Mouse (Mus musculus) cortical plate, adult 2 months (tissue): ENCODE measurements around the gene Avpr1b. TPM values are rescaled to one million over a fixed set of nuclear protein-coding genes. Genes with fewer than 3 reads are reported as not detected.

ENCODE experiments used
- H3K27ac ChIP-seq: fragments of 200-500 bp; 2 replicates; pipeline ENCODE4 v1.5.1; 2012; ENCODE audit warnings: low read length, control low read depth, inconsistent platforms; ENCODE audit not compliant: insufficient read depth
- H3K4me1 ChIP-seq: fragments of 200-500 bp; 2 replicates; pipeline ENCODE4 v1.6.1; 2011; ENCODE audit warnings: low read length; ENCODE audit not compliant: control insufficient read depth, insufficient read depth
- H3K4me3 ChIP-seq: fragments of 200-500 bp; 2 replicates; pipeline ENCODE4 v1.5.1; 2011; ENCODE audit warnings: mild to moderate bottlenecking, low read length, control low read depth; ENCODE audit not compliant: insufficient read depth
- CTCF ChIP-seq: fragments of 200-500 bp; IDR thresholded peaks from 2 replicates; pipeline ENCODE4 v1.5.1; 2011; ENCODE audit warnings: mild to moderate bottlenecking, control low read depth, low read length; ENCODE audit not compliant: insufficient read depth; ENCODE audit errors: extremely low read depth
- POLR2A ChIP-seq: fragments of 200-500 bp; IDR thresholded peaks from 2 replicates; pipeline ENCODE4 v1.6.1; 2011; ENCODE audit warnings: mild to moderate bottlenecking, low read length, control low read depth; ENCODE audit not compliant: insufficient read depth; ENCODE audit errors: extremely low read depth
- polyA plus RNA-seq: library from polyadenylated mRNA; depleted of rRNA; stranded (reverse); fragments of >200 nt; gene quantifications from 2 replicates; pipeline ENCODE4 v1.2.3, GENCODE M21; 2012; rRNA removed

Gene Avpr1b
- polyA plus RNA-seq, 1 experiment, result not detected

DNA sequence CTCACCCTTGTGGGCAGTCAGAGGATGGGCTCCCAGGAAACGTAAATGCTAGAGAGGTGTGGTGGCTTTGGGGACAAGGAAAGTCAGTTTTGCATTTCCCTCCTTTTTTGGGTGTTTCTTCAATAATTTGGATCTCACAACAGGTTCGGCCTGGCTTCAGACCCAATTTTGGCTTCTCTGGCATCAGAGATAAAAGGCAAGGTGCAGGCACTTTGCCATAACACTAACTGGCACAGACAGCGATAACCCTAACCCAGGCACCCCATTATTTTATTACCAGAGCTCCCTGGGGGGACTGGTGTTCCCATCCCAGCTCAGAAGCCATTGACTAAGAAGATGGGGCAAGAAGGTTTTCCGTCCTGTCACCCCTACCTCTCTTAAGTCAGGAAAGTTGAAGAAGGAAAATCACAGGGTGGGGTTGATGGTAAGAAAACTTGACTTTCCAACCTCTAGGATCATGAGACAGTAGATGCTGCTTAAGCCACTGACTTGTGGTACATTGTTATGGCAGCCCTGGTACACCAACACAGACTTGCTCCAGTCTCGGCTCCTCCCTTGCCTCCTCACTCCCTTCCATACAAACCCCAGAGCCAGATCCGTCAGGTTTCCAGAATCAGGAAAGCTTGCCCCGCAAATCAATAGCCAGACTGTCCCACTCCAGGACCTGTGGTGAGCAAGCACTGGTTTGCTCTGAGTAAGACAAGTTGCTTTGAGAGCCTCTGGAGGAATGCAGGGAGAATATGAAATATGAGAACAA is 61.9 kb downstream of the Avpr1b start:
- Histone ChIP-seq H3K27ac (no peak overlapping the region), H3K4me1 (no peaks in the 10 kb centered on the region), H3K4me3 (no peak overlapping the region)
- no peak for TF ChIP-seq POLR2A
- TF ChIP-seq CTCF, result no peak

Other genes starting within 250 kb of the Avpr1b start
- gene Srgap2, start 71.9 kb upstream of the Avpr1b start, polyA plus RNA-seq, result 41.2 and 42.8 TPM in 2 replicates
- gene Fam72a, start 71.3 kb upstream of the Avpr1b start, polyA plus RNA-seq, result 1.0 and 1.2 TPM in 2 replicates
- not detected in 2 replicates for gene Ctse, start 39.1 kb downstream of the Avpr1b start, polyA plus RNA-seq
- gene Rab7b, start 89.5 kb downstream of the Avpr1b start, polyA plus RNA-seq, result 4.3 and 5.1 TPM in 2 replicates
- gene Slc26a9, start 144.8 kb downstream of the Avpr1b start, polyA plus RNA-seq, result 0.02 TPM in 1 of 2 replicates, not detected in the other
- gene Pm20d1, start 198.1 kb downstream of the Avpr1b start, polyA plus RNA-seq, result 1.4 and 2.1 TPM in 2 replicates
- 35.8 and 40.6 TPM in 2 replicates for gene Slc41a1, start 228.3 kb downstream of the Avpr1b start, polyA plus RNA-seq